Mouse (Mus musculus) midbrain, embryonic 14.5 days (tissue): ENCODE data around the gene Tbc1d1. TPM values are rescaled to one million over a fixed set of nuclear protein-coding genes. Genes with fewer than 3 reads are reported as not detected.
A peak's percentile ranks its signal among the peaks of the same experiment; 100 is the strongest.

Experiments used
- ATAC-seq: fragments of 200-750 bp; cut with Nextera tagmentation; 2 replicates; pipeline ENCODE4 v1.8.0; 2017; ENCODE audit warnings: moderate number of reproducible peaks, moderate library complexity; ENCODE audit not compliant: low FRiP score, low TSS enrichment
- DNase-seq: peaks from one replicate; pipeline ENCODE4 v3.0.0-alpha.2; 2015
- H3K27ac ChIP-seq: fragments of 300-500 bp; sonication (generic); replicated peaks from 2 replicates; pipeline ENCODE4 v1.5.1; 2014; ENCODE audit warnings: mild to moderate bottlenecking, low read depth, low read length, moderate library complexity
- H3K27me3 ChIP-seq: fragments of 300-500 bp; sonication (generic); 2 replicates; pipeline ENCODE4 v1.6.1; 2014; ENCODE audit warnings: low read length, control low read depth, mixed read lengths; ENCODE audit not compliant: control insufficient read depth, insufficient read depth
- H3K36me3 ChIP-seq: fragments of 300-500 bp; sonication (generic); 2 replicates; pipeline ENCODE4 v1.6.1; 2014; ENCODE audit warnings: low read length, control low read depth; ENCODE audit not compliant: control insufficient read depth, insufficient read depth
- H3K4me1 ChIP-seq: fragments of 300-500 bp; sonication (generic); 2 replicates; pipeline ENCODE4 v1.6.1; 2014; ENCODE audit warnings: mild to moderate bottlenecking, antibody characterized with exemption, low read length, control low read depth; ENCODE audit not compliant: control insufficient read depth, insufficient read depth
- H3K4me2 ChIP-seq: fragments of 300-500 bp; sonication (generic); 2 replicates; pipeline ENCODE4 v1.6.1; 2014; ENCODE audit warnings: mild to moderate bottlenecking, low read length, moderate library complexity
- H3K4me3 ChIP-seq: fragments of 300-500 bp; sonication (generic); replicated peaks from 2 replicates; pipeline ENCODE4 v1.5.1; 2014; ENCODE audit warnings: low read depth, low read length
- H3K9ac ChIP-seq: fragments of 300-500 bp; sonication (generic); replicated peaks from 2 replicates; pipeline ENCODE4 v1.6.1; 2014; ENCODE audit warnings: mild to moderate bottlenecking, low read length, moderate library complexity
- H3K9me3 ChIP-seq: fragments of 300-500 bp; sonication (generic); 2 replicates; pipeline ENCODE4 v1.6.1; 2016; ENCODE audit warnings: low read length, control low read depth, mixed read lengths; ENCODE audit not compliant: control insufficient read depth
- WGBS: fragments of 180-500 bp; shearing (Covaris S2); extraction: QIAGEN DNeasy Blood & Tissue Kit; methylation state at CpG from one replicate; pipeline ENCODE4 v1.1.7; 2014; 5-methylcytosine and 5-hydroxymethylcytosine counted together
- microRNA-seq: library from miRNA; unstranded; fragments of <30 nt; microRNA quantifications from one replicate; pipeline ENCODE4, GENCODE M21; 2016
- polyA plus RNA-seq: library from polyadenylated mRNA; unstranded; fragments of >200 nt; fragmentation: Nextera tagmentation; extraction: Ambion mirVana; gene quantifications from 2 replicates; pipeline ENCODE4 v1.2.1, GENCODE M21; 2014

Tbc1d1 gene
- polyA plus RNA-seq, 1 experiment from 2014 or later: 11.7 TPM

- no peak overlapping the region for H3K4me3 ChIP-seq
- no peak overlapping the region for H3K9ac ChIP-seq
- H3K27me3 ChIP-seq: no peaks in the 10 kb centered on the region
- H3K4me2 ChIP-seq: no peak overlapping the region
- no peak overlapping the region for H3K27ac ChIP-seq
- ATAC-seq: 0 out of 2 replicates have a peak, but pooled peaks have one; percentile 31
- WGBS: 30% methylated on average over 6 of the region's 6 CpGs
- no peaks in the 10 kb centered on the region for H3K9me3 ChIP-seq
- H3K36me3 ChIP-seq: no peaks in the 10 kb centered on the region
- peak; percentile 30 for DNase-seq
- H3K4me1 ChIP-seq: peaks cover 12% of the 10 kb centered on the region
Measured at GRCm38 (mm10) chr5:64389202-64389929, 233.3 kb downstream of the Tbc1d1 start.

- Histone ChIP-seq H3K9ac (no peak overlapping the region), H3K27me3 (no peaks in the 10 kb centered on the region), H3K4me2 (no peak overlapping the region), H3K36me3 (no peaks in the 10 kb centered on the region), H3K4me1 (peaks cover 12% of the 10 kb centered on the region), H3K9me3 (no peaks in the 10 kb centered on the region), H3K4me3 (no peak overlapping the region), H3K27ac (no peak overlapping the region)
- ATAC-seq (no peak), DNase-seq (no peak)
- 55% methylated on average over 4 of the region's 4 CpGs for WGBS
Measured at GRCm38 (mm10) chr5:64391346-64391745, 235.2 kb downstream of the Tbc1d1 start.

DNA sequence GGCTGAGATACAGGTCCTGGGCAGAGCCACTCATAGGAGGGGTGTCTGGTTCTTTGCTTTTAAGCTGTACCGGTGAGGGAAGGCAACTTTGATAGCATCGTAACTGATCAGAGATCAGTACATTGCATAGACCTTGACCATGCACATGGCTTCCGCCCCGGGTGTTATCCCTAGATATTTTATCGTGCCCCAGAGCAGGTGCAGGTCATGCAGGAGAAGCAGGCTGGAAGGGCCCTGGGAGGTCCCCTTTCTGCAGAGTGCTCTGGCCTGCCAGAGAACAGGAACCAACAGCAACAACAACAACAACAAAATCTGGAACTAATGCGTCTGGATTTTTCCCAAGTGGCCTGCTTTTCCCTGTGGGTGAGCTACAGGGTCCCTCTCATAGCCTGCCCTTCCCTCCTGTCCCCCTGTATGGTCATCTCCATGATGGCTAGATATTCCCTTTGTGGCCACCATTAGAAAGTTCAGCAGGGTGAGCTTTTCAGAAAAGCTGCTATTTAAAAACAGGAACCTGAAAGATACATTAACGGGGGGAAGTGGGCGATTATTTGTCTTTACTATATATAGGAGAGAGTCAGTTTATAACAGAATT, 236.4 kb downstream of the Tbc1d1 start:
- no peak for ATAC-seq
- H3K9me3 ChIP-seq: no peaks in the 10 kb centered on the region
- no peak overlapping the region for H3K9ac ChIP-seq
- no peak for DNase-seq
- no peaks in the 10 kb centered on the region for H3K36me3 ChIP-seq
- no peak overlapping the region for H3K4me3 ChIP-seq
- no peak overlapping the region for H3K4me2 ChIP-seq
- 92% methylated on average over 8 of the region's 8 CpGs for WGBS
- H3K4me1 ChIP-seq: peaks cover 12% of the 10 kb centered on the region
- H3K27me3 ChIP-seq: no peaks in the 10 kb centered on the region
- H3K27ac ChIP-seq: no peak overlapping the region

- no peak for ATAC-seq
- no peak overlapping the region for H3K4me3 ChIP-seq
- H3K4me1 ChIP-seq: peaks cover 12% of the 10 kb centered on the region
- H3K9me3 ChIP-seq: no peaks in the 10 kb centered on the region
- no peak for DNase-seq
- H3K4me2 ChIP-seq: no peak overlapping the region
- H3K36me3 ChIP-seq: no peaks in the 10 kb centered on the region
- no peak overlapping the region for H3K9ac ChIP-seq
- 90% methylated on average over 4 of the region's 4 CpGs for WGBS
- H3K27me3 ChIP-seq: no peaks in the 10 kb centered on the region
- H3K27ac ChIP-seq: no peak overlapping the region
Measured at GRCm38 (mm10) chr5:64393530-64393929, 237.4 kb downstream of the Tbc1d1 start.

DNA sequence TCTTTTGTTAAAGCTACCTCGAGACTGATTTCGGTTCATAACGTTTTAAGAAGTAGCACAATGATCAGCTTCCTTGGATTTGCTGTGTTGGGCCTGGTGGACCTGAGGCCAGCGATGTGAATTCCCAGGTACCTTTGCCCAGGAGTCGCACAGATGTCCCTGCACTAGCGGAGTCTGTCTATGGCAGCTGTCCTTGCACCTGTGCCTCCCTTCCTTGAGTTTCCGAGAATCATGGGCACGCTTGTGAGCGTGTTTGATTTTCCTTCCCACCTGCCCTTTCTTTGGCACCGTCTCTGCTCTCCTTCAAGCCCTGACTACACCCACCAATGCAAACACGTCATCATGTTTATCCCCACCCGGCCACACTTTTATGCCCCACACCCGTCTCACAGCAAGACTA, 242.1 kb downstream of the Tbc1d1 start:
- H3K27me3 ChIP-seq: no peaks in the 10 kb centered on the region
- ATAC-seq: no peak
- H3K4me1 ChIP-seq: no peaks in the 10 kb centered on the region
- H3K9me3 ChIP-seq: no peaks in the 10 kb centered on the region
- H3K4me2 ChIP-seq: no peak overlapping the region
- H3K27ac ChIP-seq: no peak overlapping the region
- H3K4me3 ChIP-seq: no peak overlapping the region
- H3K9ac ChIP-seq: no peak overlapping the region
- H3K36me3 ChIP-seq: no peaks in the 10 kb centered on the region
- WGBS: 94% methylated on average over 13 of the region's 13 CpGs
- no peak for DNase-seq

DNA sequence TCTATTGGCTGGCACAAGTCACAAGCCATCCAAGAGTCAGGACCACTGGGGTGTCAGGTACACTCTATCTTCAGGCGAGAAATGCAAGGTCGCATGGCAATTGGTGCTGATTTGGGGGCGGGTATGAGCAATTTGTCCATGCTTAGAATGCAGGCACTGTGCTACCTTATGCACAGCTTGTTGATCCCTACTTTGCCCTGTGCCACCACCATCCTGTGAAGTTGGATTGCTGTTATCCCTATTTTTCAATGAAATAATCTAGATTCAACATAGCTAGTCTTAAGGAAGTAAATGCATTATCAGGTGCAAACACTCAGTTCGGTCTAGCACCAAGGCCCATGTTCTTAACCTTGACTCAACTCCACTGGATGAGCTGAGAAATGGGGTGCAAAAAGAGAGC, 244.6 kb downstream of the Tbc1d1 start:
- ATAC-seq: no peak
- H3K4me2 ChIP-seq: no peak overlapping the region
- H3K4me3 ChIP-seq: no peak overlapping the region
- WGBS: 97% methylated on average over 4 of the region's 4 CpGs
- no peak overlapping the region for H3K27ac ChIP-seq
- no peaks in the 10 kb centered on the region for H3K36me3 ChIP-seq
- H3K27me3 ChIP-seq: no peaks in the 10 kb centered on the region
- H3K4me1 ChIP-seq: no peaks in the 10 kb centered on the region
- no peaks in the 10 kb centered on the region for H3K9me3 ChIP-seq
- no peak for DNase-seq
- H3K9ac ChIP-seq: no peak overlapping the region

Small RNA genes lying within 50 kb of the gene (microRNA-seq; reads per million reads assigned to microRNA genes)
- gene Gm22395: not detected

Other genes starting within 250 kb of the Tbc1d1 start
- gene Rell1, start 187.4 kb upstream of the Tbc1d1 start, polyA plus RNA-seq: 4.1 and 6.1 TPM in 2 replicates
- gene Pgm2, start 63.4 kb upstream of the Tbc1d1 start, polyA plus RNA-seq: 17.1 and 20.5 TPM in 2 replicates